Mouse (Mus musculus) CH12.LX (cell line): ENCODE data around the gene Rnf44. TPM values are rescaled to one million over a fixed set of nuclear protein-coding genes. Genes with fewer than 3 reads are reported as not detected.

Source experiments
- DNase-seq: peaks from one replicate; pipeline ENCODE4 v3.0.0-alpha.2; 2013; ENCODE audit errors: extremely low read depth
- H3K27ac ChIP-seq: 2 replicates; pipeline ENCODE4 v1.5.1; 2012; ENCODE audit warnings: low read depth, mild to moderate bottlenecking, control low read depth, moderate library complexity; ENCODE audit not compliant: insufficient read depth
- H3K27me3 ChIP-seq: replicated peaks from 2 replicates; pipeline ENCODE3; 2012; ENCODE audit warnings: inconsistent platforms
- H3K36me3 ChIP-seq, 2 experiments: replicated peaks in 1 of 2; 2 replicates each; pipeline versions ENCODE3 to v1.6.1; 2012; ENCODE audit warnings: inconsistent platforms in 1 of 2, low read length in 1 of 2, mild to moderate bottlenecking in 1 of 2, mixed read lengths in 1 of 2, moderate library complexity in 1 of 2; ENCODE audit not compliant: control insufficient read depth in 1 of 2, insufficient read depth in 1 of 2
- H3K4me1 ChIP-seq, 2 experiments: 2 replicates each; pipeline ENCODE4 v1.6.1; 2012; ENCODE audit warnings: inconsistent platforms in 1 of 2, moderate library complexity in 1 of 2; ENCODE audit not compliant: insufficient read depth in 2 of 2, control insufficient read depth in 1 of 2
- H3K4me2 ChIP-seq: 2 replicates; pipeline ENCODE4 v1.6.1; 2012; ENCODE audit warnings: low read depth, mild to moderate bottlenecking, control low read depth; ENCODE audit not compliant: poor library complexity, insufficient read depth, severe bottlenecking
- H3K4me3 ChIP-seq, 3 experiments: fragments of 150-350 bp in 1 of 3; sonication (generic) in 1 of 3; replicated peaks in 1 of 3; 2 replicates each; pipeline versions ENCODE3 to v1.5.1; 2011 to 2012; ENCODE audit warnings: low read depth in 2 of 3, low read length in 2 of 3, mild to moderate bottlenecking in 2 of 3, moderate library complexity in 2 of 3, control low read depth in 1 of 3, improper control_type of control experiment in 1 of 3, inconsistent platforms in 1 of 3, mixed read lengths in 1 of 3; ENCODE audit not compliant: poor library complexity in 1 of 3
- H3K79me2 ChIP-seq: replicated peaks from 2 replicates; pipeline ENCODE4 v1.6.1; 2012; ENCODE audit warnings: mild to moderate bottlenecking, moderate library complexity; ENCODE audit not compliant: control insufficient read depth, poor library complexity, insufficient read depth, severe bottlenecking; ENCODE audit errors: extremely low read depth
- H3K9ac ChIP-seq: 2 replicates; pipeline ENCODE4 v1.6.1; 2012; ENCODE audit warnings: low read depth, mild to moderate bottlenecking, control low read depth, moderate library complexity; ENCODE audit not compliant: insufficient read depth
- H3K9me3 ChIP-seq: replicated peaks from 2 replicates; pipeline ENCODE3; 2012; ENCODE audit warnings: low read length, inconsistent platforms, mixed read lengths
- CHD2 ChIP-seq: IDR thresholded peaks from 2 replicates; pipeline ENCODE4 v1.6.1; 2011; ENCODE audit warnings: low read length, improper control_type of control experiment
- E2F4 ChIP-seq: IDR thresholded peaks from 2 replicates; pipeline ENCODE4 v1.6.1; 2011; ENCODE audit warnings: low read depth, low read length, improper control_type of control experiment; ENCODE audit not compliant: insufficient replicate concordance
- ELF1 ChIP-seq: IDR thresholded peaks from 2 replicates; pipeline ENCODE4 v1.6.1; 2014; ENCODE audit warnings: low read depth, mild to moderate bottlenecking, inconsistent platforms, low read length, improper control_type of control experiment
- EP300 ChIP-seq: IDR thresholded peaks from 2 replicates; pipeline ENCODE4 v1.6.1; 2011; ENCODE audit warnings: low read length, improper control_type of control experiment
- ETS1 ChIP-seq: conservative IDR thresholded peaks from 2 replicates; pipeline ENCODE4 v1.6.1; 2012; ENCODE audit warnings: low read depth, mild to moderate bottlenecking, inconsistent platforms, low read length, improper control_type of control experiment, moderate library complexity
- GABPA ChIP-seq: IDR thresholded peaks from 2 replicates; pipeline ENCODE4 v1.6.1; 2012; ENCODE audit warnings: low read depth, low read length, improper control_type of control experiment, inconsistent platforms; ENCODE audit not compliant: insufficient replicate concordance
- HCFC1 ChIP-seq: IDR thresholded peaks from 2 replicates; pipeline ENCODE4 v1.6.1; 2012; ENCODE audit warnings: low read depth, mild to moderate bottlenecking, inconsistent platforms, low read length, improper control_type of control experiment
- JUN ChIP-seq: IDR thresholded peaks from 2 replicates; pipeline ENCODE4 v1.6.1; 2011; ENCODE audit warnings: low read depth, mild to moderate bottlenecking, low read length, improper control_type of control experiment, moderate library complexity; ENCODE audit not compliant: insufficient read depth
- MXI1 ChIP-seq: IDR thresholded peaks from 2 replicates; pipeline ENCODE4 v1.6.1; 2011; ENCODE audit warnings: mild to moderate bottlenecking, low read depth, low read length, improper control_type of control experiment
- MYC ChIP-seq: IDR thresholded peaks from 2 replicates; pipeline ENCODE4 v1.6.1; 2011; ENCODE audit warnings: low read depth, mild to moderate bottlenecking, improper control_type of control experiment, low read length
- POLR2A ChIP-seq: IDR thresholded peaks from 2 replicates; pipeline ENCODE4 v1.6.1; 2011; ENCODE audit warnings: low read depth, mild to moderate bottlenecking, improper control_type of control experiment, low read length
- POLR2AphosphoS2 ChIP-seq: IDR thresholded peaks from 2 replicates; pipeline ENCODE4 v1.6.1; 2011; ENCODE audit warnings: low read depth, low read length, improper control_type of control experiment
- RAD21 ChIP-seq: IDR thresholded peaks from 2 replicates; pipeline ENCODE4 v1.6.1; 2011; ENCODE audit warnings: low read depth, mild to moderate bottlenecking, low read length, improper control_type of control experiment, moderate library complexity
- SIN3A ChIP-seq: IDR thresholded peaks from 2 replicates; pipeline ENCODE4 v1.6.1; 2012; ENCODE audit warnings: low read length, improper control_type of control experiment, inconsistent platforms
- TCF12 ChIP-seq: IDR thresholded peaks from 2 replicates; pipeline ENCODE4 v1.6.1; 2014; ENCODE audit warnings: low read depth, mild to moderate bottlenecking, inconsistent platforms, low read length, improper control_type of control experiment
- USF1 ChIP-seq: IDR thresholded peaks from 2 replicates; pipeline ENCODE4 v1.6.1; 2014; ENCODE audit warnings: low read depth, mild to moderate bottlenecking, inconsistent platforms, low read length, improper control_type of control experiment
- ZC3H11A ChIP-seq: IDR thresholded peaks from 2 replicates; pipeline ENCODE4 v1.6.1; 2012; ENCODE audit warnings: low read depth, mild to moderate bottlenecking, inconsistent platforms, low read length, improper control_type of control experiment
- ZKSCAN1 ChIP-seq: IDR thresholded peaks from 2 replicates; pipeline ENCODE4 v1.6.1; 2012; ENCODE audit warnings: low read depth, inconsistent platforms, low read length, improper control_type of control experiment, borderline replicate concordance
- ZMIZ1 ChIP-seq: IDR thresholded peaks from 2 replicates; pipeline ENCODE4 v1.6.1; 2012; ENCODE audit warnings: low read depth, mild to moderate bottlenecking, inconsistent platforms, low read length, improper control_type of control experiment
- ZNF384 ChIP-seq: IDR thresholded peaks from 2 replicates; pipeline ENCODE4 v1.6.1; 2012; ENCODE audit warnings: low read depth, low read length, improper control_type of control experiment, inconsistent platforms
- dilution Hi-C: fragments of 300-500 bp; cut with MboI; formaldehyde crosslinking; loops from 2 replicates; pipeline ENCODE4 v1.14.3; 2020; ENCODE audit warnings: low sequenced_read_pairs; ENCODE audit not compliant: extremely low pct_unique_long_range_greater_than_20kb, extremely low pct_ligation_motif_present
- in situ Hi-C: fragments of 300-500 bp; cut with MboI; formaldehyde crosslinking; loops from 3 replicates; pipeline ENCODE4 v1.14.3; 2019; ENCODE audit warnings: low sequenced_read_pairs, low pct_ligation_motif_present, low pct_unique_long_range_greater_than_20kb, mixed read lengths
- polyA plus RNA-seq: library from polyadenylated mRNA; unstranded; fragments of >175 nt; gene quantifications from 2 replicates; pipeline ENCODE4 v1.2.1, GENCODE M21; 2012; ENCODE audit warnings: low read depth; ENCODE audit not compliant: insufficient read length
- total RNA-seq, 2 experiments: library from RNA; depleted of rRNA; stranded (reverse); fragments of 300-350 nt in 1 of 2; fragments of >200 nt in 1 of 2; gene quantifications; 2 replicates each; pipeline ENCODE4 v1.2.3; 2012 to 2014

The Rnf44 gene
- total and polyA plus RNA-seq, 3 experiments = 6.7 to 38.1 (median 12.3) TPM

DNA sequence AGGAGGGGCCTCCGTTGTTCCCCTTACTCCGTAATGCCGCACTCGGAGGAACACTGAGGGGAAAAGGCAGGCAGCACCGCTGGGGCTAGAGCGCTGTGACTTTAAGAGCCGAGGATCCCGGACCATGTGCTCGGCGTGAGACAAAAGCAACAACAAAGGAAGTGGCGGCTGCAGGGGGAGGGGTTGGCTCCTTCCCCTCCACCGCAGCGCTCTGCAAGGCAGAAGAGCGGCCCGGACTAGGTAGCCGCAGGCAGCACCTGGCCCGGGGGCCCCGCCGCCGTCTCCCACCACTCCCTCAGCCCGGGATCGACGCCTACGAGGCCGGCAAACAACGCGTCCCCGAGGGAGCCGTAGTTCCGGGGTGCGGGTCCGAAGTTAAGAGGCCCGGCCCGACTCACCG, 6.6 kb downstream of the Rnf44 start:
- Histone ChIP-seq H3K4me2 (peak overlapping the region; percentile 93), H3K9me3 (no peaks in the 10 kb centered on the region), H3K4me3 (peak overlapping the region; percentile 84 to 89 (median 85)), H3K9ac (peak overlapping the region; percentile 74), H3K36me3 (peaks cover 22 to 47% of the 10 kb centered on the region in 2 experiments), H3K27ac (peak overlapping the region; percentile 78)
- DNase-seq = peak; percentile 79
- in situ Hi-C loops (no loop called here), dilution Hi-C loops (no loop called here)
- no peak for TF ChIP-seq CHD2
- TF ChIP-seq MXI1 = peak; percentile 99
- peak; percentile 99 for TF ChIP-seq SIN3A
- TF ChIP-seq, all 38 proteins: peak for 2
- Histone ChIP-seq H3K4me1 (peaks cover 17 to 47% of the 10 kb centered on the region in 2 experiments), H3K27me3 (no peaks in the 10 kb centered on the region), H3K79me2 (peaks cover 35% of the 10 kb centered on the region)

DNA sequence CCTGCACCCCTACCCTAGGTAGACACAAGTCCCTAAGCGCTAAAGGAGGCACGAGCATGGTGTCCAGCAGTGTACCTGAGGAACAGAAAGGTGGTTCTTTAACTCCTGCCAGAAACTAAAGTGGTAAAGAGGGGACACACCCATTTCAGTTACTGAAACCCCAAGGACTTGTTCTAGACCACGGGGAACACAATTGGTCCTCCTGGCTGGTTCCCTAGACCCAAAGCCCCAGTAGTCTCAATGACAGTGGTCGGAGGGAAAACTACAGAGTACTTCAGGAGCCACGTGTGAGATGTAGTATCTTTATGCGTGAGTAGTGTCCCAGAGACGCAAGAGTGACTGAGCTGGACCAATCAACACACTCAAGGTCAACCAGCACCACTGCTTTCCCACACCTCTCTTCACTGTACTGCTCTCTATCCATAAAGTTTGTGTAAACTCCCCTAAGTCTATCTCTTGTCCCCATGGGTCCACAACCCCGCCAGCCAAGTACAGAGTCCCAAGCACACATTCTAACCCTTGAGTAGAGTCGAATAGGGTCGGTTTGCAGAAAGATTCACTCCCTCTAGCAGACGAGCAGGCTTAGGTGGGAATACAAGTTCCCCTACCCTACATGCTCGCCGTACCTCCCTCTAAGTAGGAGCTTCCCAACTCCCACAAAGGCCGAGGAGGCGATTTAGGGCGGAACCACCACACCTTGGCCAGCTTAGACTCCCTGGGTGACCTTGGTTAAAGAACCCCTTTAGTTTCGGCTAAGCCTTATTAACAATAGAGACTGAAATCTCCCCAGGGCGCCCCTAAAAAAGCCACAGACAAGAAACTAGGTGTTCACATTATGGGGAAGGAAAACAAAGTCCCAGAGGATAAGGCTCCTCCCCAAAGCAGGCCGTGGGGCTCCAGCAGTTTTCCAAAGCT, 7.3 kb downstream of the Rnf44 start:
- Histone ChIP-seq H3K4me2 (peak overlapping the region; percentile 93), H3K9ac (peak overlapping the region; percentile 74), H3K9me3 (no peaks in the 10 kb centered on the region), H3K27me3 (no peaks in the 10 kb centered on the region), H3K27ac (0 out of 2 replicates have a peak overlapping the region, but pooled peaks have one; percentile 28), H3K4me3 (peak overlapping the region; percentile 84 to 89 (median 85)), H3K4me1 (peaks cover 12 to 40% of the 10 kb centered on the region in 2 experiments), H3K36me3 (peaks cover 29 to 54% of the 10 kb centered on the region in 2 experiments), H3K79me2 (peaks cover 35% of the 10 kb centered on the region)
- in situ Hi-C loops (no loop called here), dilution Hi-C loops (no loop called here)
- TF ChIP-seq USF1 = no peak
- TF ChIP-seq ZNF384 = no peak
- no peak for TF ChIP-seq MYC
- TF ChIP-seq ELF1 = no peak
- TF ChIP-seq E2F4 = no peak
- no peak for TF ChIP-seq POLR2AphosphoS2
- no peak for TF ChIP-seq GABPA
- TF ChIP-seq POLR2A = no peak
- no peak for TF ChIP-seq TCF12
- TF ChIP-seq CHD2 = no peak
- TF ChIP-seq EP300 = no peak
- TF ChIP-seq RAD21 = no peak
- no peak for TF ChIP-seq ZMIZ1
- no peak for TF ChIP-seq JUN
- no peak for TF ChIP-seq ETS1
- TF ChIP-seq HCFC1 = no peak
- TF ChIP-seq ZKSCAN1 = no peak
- TF ChIP-seq ZC3H11A = no peak
- DNase-seq = peak; percentile 26
